Mouse (Mus musculus) E14TG2a.4 (cell line): ENCODE data around the gene Sumf1.
A peak's percentile ranks its signal among the peaks of the same experiment; 100 is the strongest.

Experiments
- H3K27me3 ChIP-seq: 2 replicates; pipeline ENCODE4 v1.6.1; 2014; ENCODE audit warnings: low read length, control low read depth; ENCODE audit not compliant: insufficient read depth
- H3K36me3 ChIP-seq: 2 replicates; pipeline ENCODE4 v1.6.1; 2014; ENCODE audit warnings: low read length, control low read depth; ENCODE audit not compliant: insufficient read depth
- H3K4me1 ChIP-seq: replicated peaks from 2 replicates; pipeline ENCODE4 v1.6.1; 2014; ENCODE audit warnings: low read depth, low read length, control low read depth
- H3K4me3 ChIP-seq: replicated peaks from 2 replicates; pipeline ENCODE4 v1.5.1; 2014; ENCODE audit warnings: mild to moderate bottlenecking, low read length
- H3K9me3 ChIP-seq: 2 replicates; pipeline ENCODE4 v1.6.1; 2014; ENCODE audit warnings: low read length, control low read depth
- CTCF ChIP-seq: conservative IDR thresholded peaks from 2 replicates; pipeline ENCODE4 v1.5.1; 2014; ENCODE audit warnings: low read length
- NANOG ChIP-seq: IDR thresholded peaks from 2 replicates; pipeline ENCODE4 v1.6.1; 2014; ENCODE audit warnings: borderline replicate concordance, low read length, mixed read lengths
- POU5F1 ChIP-seq: IDR thresholded peaks from 2 replicates; pipeline ENCODE4 v1.6.1; 2014; ENCODE audit warnings: low read length, borderline replicate concordance

The Sumf1 gene

GRCm38 (mm10) chr6:108213481-108214293, 28.3 kb upstream of the Sumf1 start:
- Histone ChIP-seq H3K36me3 (peaks cover 19% of the 10 kb centered on the region), H3K4me1 (peaks cover 41% of the 10 kb centered on the region), H3K4me3 (peak overlapping the region; percentile 94), H3K27me3 (peaks cover 8% of the 10 kb centered on the region; the same call in 1 of the 2 replicates), H3K9me3 (no peaks in the 10 kb centered on the region)
- TF ChIP-seq NANOG (no peak), CTCF (no peak), POU5F1 (no peak)

- Histone ChIP-seq H3K4me1 (peaks cover 41% of the 10 kb centered on the region), H3K27me3 (peaks cover 8% of the 10 kb centered on the region; the same call in 1 of the 2 replicates), H3K4me3 (peak within 1 kb of the TSS; percentile 94), H3K36me3 (peaks cover 14% of the 10 kb centered on the region), H3K9me3 (no peaks in the 10 kb centered on the region)
- TF ChIP-seq NANOG = no peak
- no peak for TF ChIP-seq POU5F1
- TF ChIP-seq CTCF = no peak
Measured at GRCm38 (mm10) chr6:108212881-108213295, 27.5 kb upstream of the Sumf1 start, which contains the start of gene Itpr1. Itpr1 (plus strand) TSS chr6:108213096.

GRCm38 (mm10) chr6:108211896-108212880, 26.8 kb upstream of the Sumf1 start:
- H3K4me1 ChIP-seq = peaks cover 41% of the 10 kb centered on the region
- H3K36me3 ChIP-seq = peaks cover 13% of the 10 kb centered on the region
- H3K27me3 ChIP-seq = peaks cover 8% of the 10 kb centered on the region; the same call in 1 of the 2 replicates
- H3K9me3 ChIP-seq = no peaks in the 10 kb centered on the region
- peak overlapping the region; percentile 94 for H3K4me3 ChIP-seq
- TF ChIP-seq POU5F1 (no peak), NANOG (no peak), CTCF (no peak)

- peaks cover 17% of the 10 kb centered on the region for H3K4me1 ChIP-seq
- TF ChIP-seq NANOG = no peak
- TF ChIP-seq CTCF = no peak
- TF ChIP-seq POU5F1 = no peak
- H3K27me3 ChIP-seq = peaks cover 2% of the 10 kb centered on the region; the same call in 1 of the 2 replicates
- H3K36me3 ChIP-seq = no peaks in the 10 kb centered on the region
- no peak overlapping the region for H3K4me3 ChIP-seq
- H3K9me3 ChIP-seq = no peaks in the 10 kb centered on the region
Measured at GRCm38 (mm10) chr6:108206914-108207566, 21.7 kb upstream of the Sumf1 start.

- Histone ChIP-seq H3K4me1 (peaks cover 8% of the 10 kb centered on the region), H3K4me3 (no peak overlapping the region), H3K9me3 (no peaks in the 10 kb centered on the region), H3K36me3 (no peaks in the 10 kb centered on the region), H3K27me3 (peaks cover under 1% of the 10 kb centered on the region; the same call in 1 of the 2 replicates)
- TF ChIP-seq CTCF = no peak
- no peak for TF ChIP-seq NANOG
- no peak for TF ChIP-seq POU5F1
Measured at GRCm38 (mm10) chr6:108206145-108206544, 20.8 kb upstream of the Sumf1 start.

GRCm38 (mm10) chr6:108204322-108204721, 18.9 kb upstream of the Sumf1 start:
- Histone ChIP-seq H3K9me3 (no peaks in the 10 kb centered on the region), H3K27me3 (peaks cover 6% of the 10 kb centered on the region; the same call in 1 of the 2 replicates)
- TF ChIP-seq CTCF (no peak), NANOG (no peak), POU5F1 (no peak)

GRCm38 (mm10) chr6:108198286-108198685, 12.9 kb upstream of the Sumf1 start:
- TF ChIP-seq NANOG = no peak
- no peak for TF ChIP-seq CTCF
- no peak for TF ChIP-seq POU5F1
- H3K4me1 ChIP-seq = no peaks in the 10 kb centered on the region

More at GRCm38 (mm10) chr6:108204322-108204721, 18.9 kb upstream of the Sumf1 start:
- H3K36me3 ChIP-seq = no peaks in the 10 kb centered on the region
- no peak overlapping the region for H3K4me3 ChIP-seq
- H3K4me1 ChIP-seq = no peaks in the 10 kb centered on the region

More at GRCm38 (mm10) chr6:108198286-108198685, 12.9 kb upstream of the Sumf1 start:
- H3K36me3 ChIP-seq = no peaks in the 10 kb centered on the region
- peaks cover 31% of the 10 kb centered on the region for H3K27me3 ChIP-seq
- H3K9me3 ChIP-seq = no peaks in the 10 kb centered on the region
- no peak overlapping the region for H3K4me3 ChIP-seq
